Mouse (Mus musculus) embryonic facial prominence, embryonic 11.5 days (tissue): ENCODE measurements around the gene Rgs7. TPM values are rescaled to one million over a fixed set of nuclear protein-coding genes. Genes with fewer than 3 reads are reported as not detected.

Experiments
- ATAC-seq: fragments of 200-750 bp; cut with Nextera tagmentation; replicated peaks from 2 replicates; pipeline ENCODE4 v1.8.0; 2017; ENCODE audit warnings: low read depth; ENCODE audit not compliant: insufficient number of reproducible peaks, low FRiP score, low TSS enrichment
- DNase-seq: peaks from one replicate; pipeline ENCODE4 v3.0.0-alpha.2; 2015; ENCODE audit warnings: low spot score
- H3K27ac ChIP-seq: fragments of 300-500 bp; sonication (generic); replicated peaks from 2 replicates; pipeline ENCODE4 v1.5.1; 2014; ENCODE audit warnings: mild to moderate bottlenecking, low read depth, low read length, control low read depth
- H3K27me3 ChIP-seq: fragments of 300-500 bp; sonication (generic); 2 replicates; pipeline ENCODE4 v1.6.1; 2014; ENCODE audit warnings: mild to moderate bottlenecking, low read length, moderate library complexity, mixed read lengths; ENCODE audit not compliant: control insufficient read depth, insufficient read depth
- H3K36me3 ChIP-seq: fragments of 300-500 bp; sonication (generic); replicated peaks from 2 replicates; pipeline ENCODE4 v1.6.1; 2014; ENCODE audit warnings: low read depth, mild to moderate bottlenecking, low read length, moderate library complexity, mixed read lengths; ENCODE audit not compliant: control insufficient read depth, insufficient read depth
- H3K4me1 ChIP-seq: fragments of 300-500 bp; sonication (generic); 2 replicates; pipeline ENCODE4 v1.6.1; 2014; ENCODE audit warnings: low read length, mixed read lengths; ENCODE audit not compliant: control insufficient read depth, insufficient read depth
- H3K4me2 ChIP-seq: fragments of 300-500 bp; sonication (generic); 2 replicates; pipeline ENCODE4 v1.6.1; 2014; ENCODE audit warnings: low read depth, mild to moderate bottlenecking, control low read depth, low read length, moderate library complexity
- H3K4me3 ChIP-seq: fragments of 300-500 bp; sonication (generic); 2 replicates; pipeline ENCODE4 v1.5.1; 2014; ENCODE audit warnings: low read depth, low read length, control low read depth
- H3K9ac ChIP-seq: fragments of 300-500 bp; sonication (generic); replicated peaks from 2 replicates; pipeline ENCODE4 v1.6.1; 2014; ENCODE audit warnings: mild to moderate bottlenecking, control low read depth, low read length
- H3K9me3 ChIP-seq: fragments of 300-500 bp; sonication (generic); replicated peaks from 2 replicates; pipeline ENCODE4 v1.6.1; 2016; ENCODE audit warnings: mild to moderate bottlenecking, low read length, inconsistent platforms, mixed read lengths; ENCODE audit not compliant: control insufficient read depth
- WGBS: fragments of 180-500 bp; shearing (Covaris S2); extraction: QIAGEN DNeasy Blood & Tissue Kit; methylation state at CpG from one replicate; pipeline ENCODE4 v1.1.7; 2014; 5-methylcytosine and 5-hydroxymethylcytosine counted together
- polyA plus RNA-seq: library from polyadenylated mRNA; unstranded; fragments of >200 nt; fragmentation: Nextera tagmentation; extraction: Ambion mirVana; gene quantifications from 2 replicates; pipeline ENCODE4 v1.2.1, GENCODE M21; 2014

Rgs7 gene
- polyA plus RNA-seq, 1 experiment from 2014 or later: 2.8 TPM

DNA sequence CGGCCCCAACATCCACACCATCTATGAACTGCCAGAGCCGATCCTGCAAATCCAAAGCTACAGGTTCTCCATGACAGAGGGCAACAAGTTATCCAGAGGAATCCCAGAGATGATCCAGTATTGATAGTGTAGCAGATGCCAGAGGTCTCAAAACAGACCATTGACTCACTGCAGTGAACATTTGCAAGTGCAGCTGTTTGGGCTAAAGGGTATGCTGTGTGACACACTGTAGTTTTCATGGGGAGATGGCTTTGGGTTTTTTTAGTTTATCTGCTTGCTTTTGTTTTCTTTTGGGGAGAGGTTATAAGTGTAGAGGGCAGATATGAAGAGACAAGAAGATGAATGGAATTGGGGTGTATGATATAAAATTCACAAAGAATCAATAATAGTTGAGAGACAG is 124.2 kb downstream of the Rgs7 start:
- DNase-seq (no peak), ATAC-seq (no peak)
- Histone ChIP-seq H3K9ac (no peak overlapping the region), H3K27me3 (no peaks in the 10 kb centered on the region), H3K36me3 (no peaks in the 10 kb centered on the region), H3K4me1 (no peaks in the 10 kb centered on the region), H3K27ac (no peak overlapping the region), H3K4me2 (no peak overlapping the region), H3K4me3 (no peak overlapping the region), H3K9me3 (no peaks in the 10 kb centered on the region)
- WGBS: 91% methylated on average over 2 of the region's 2 CpGs

DNA sequence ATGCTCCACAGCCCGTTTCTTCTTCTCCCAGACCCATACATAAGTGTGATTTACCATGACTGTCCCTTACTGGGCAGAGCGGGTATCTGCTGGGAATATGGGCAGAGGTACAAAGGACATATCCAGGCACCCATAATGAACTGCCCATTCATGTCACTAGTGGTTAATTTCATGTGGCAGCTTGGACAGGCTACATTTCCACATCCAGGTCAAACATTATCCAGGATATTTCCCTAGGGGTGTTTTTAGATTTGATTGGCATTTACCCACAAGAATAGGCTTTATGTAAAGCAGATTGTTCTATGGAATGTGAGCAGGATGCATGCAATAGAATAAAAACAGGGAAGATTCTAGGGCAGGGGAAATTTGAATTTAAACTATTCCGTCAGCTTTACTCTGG is 128.7 kb downstream of the Rgs7 start:
- no peak overlapping the region for H3K9ac ChIP-seq
- no peak for ATAC-seq
- DNase-seq: no peak
- no peaks in the 10 kb centered on the region for H3K27me3 ChIP-seq
- no peaks in the 10 kb centered on the region for H3K4me1 ChIP-seq
- WGBS: 62% methylated on average over 3 of the region's 3 CpGs
- H3K4me3 ChIP-seq: no peak overlapping the region
- no peak overlapping the region for H3K4me2 ChIP-seq
- H3K9me3 ChIP-seq: no peaks in the 10 kb centered on the region
- no peak overlapping the region for H3K27ac ChIP-seq
- H3K36me3 ChIP-seq: no peaks in the 10 kb centered on the region

DNA sequence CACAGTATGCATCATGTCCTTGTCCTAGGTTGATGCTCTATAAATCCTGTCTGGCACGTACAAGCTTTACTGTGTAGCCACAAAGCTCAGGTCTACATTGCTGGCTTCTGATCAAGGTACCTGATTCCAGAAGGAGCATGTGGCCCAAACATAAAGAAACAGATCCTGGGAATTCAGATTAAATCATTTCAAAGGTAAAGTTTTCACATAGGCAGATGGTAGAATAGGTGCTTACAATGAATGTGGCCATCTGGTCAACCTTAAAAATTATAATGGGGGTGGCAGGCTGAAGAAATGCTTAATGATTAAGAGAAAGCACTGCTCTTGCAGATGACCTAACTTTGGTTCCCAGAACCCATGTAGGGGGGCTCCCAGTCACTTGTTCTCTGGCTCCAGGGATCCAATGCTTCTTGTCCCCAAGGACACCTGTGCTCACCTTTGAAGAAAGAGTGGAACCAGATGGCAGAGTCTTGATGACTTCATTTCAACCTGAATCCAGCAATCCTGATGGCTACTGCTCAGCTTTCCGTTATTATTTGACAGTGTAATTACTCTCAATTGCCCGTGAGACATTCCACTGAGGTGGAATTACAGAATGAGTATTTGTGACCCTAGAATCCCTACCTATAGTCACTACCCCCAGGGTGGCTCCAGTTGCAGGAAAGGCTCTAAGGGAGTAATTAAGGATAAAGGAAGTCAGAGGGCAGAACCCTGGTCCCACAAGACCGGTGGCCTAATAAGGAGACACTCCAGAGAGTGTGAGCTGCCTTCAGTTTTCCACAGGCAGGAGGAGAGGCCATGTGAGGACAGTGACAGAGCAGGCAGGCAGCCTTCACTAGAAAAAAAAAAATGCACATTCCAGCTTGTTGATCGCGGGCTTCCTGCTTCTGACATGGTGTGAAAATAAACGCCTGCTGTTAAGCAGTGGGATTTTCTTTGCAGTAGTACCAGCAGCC is 132.6 kb downstream of the Rgs7 start:
- Histone ChIP-seq H3K36me3 (no peaks in the 10 kb centered on the region), H3K9ac (no peak overlapping the region), H3K4me1 (no peaks in the 10 kb centered on the region), H3K27me3 (no peaks in the 10 kb centered on the region), H3K4me3 (no peak overlapping the region), H3K4me2 (no peak overlapping the region), H3K27ac (no peak overlapping the region), H3K9me3 (no peaks in the 10 kb centered on the region)
- DNase-seq (peak; percentile 14), ATAC-seq (no peak)
- WGBS: 33% methylated on average over 7 of the region's 7 CpGs

DNA sequence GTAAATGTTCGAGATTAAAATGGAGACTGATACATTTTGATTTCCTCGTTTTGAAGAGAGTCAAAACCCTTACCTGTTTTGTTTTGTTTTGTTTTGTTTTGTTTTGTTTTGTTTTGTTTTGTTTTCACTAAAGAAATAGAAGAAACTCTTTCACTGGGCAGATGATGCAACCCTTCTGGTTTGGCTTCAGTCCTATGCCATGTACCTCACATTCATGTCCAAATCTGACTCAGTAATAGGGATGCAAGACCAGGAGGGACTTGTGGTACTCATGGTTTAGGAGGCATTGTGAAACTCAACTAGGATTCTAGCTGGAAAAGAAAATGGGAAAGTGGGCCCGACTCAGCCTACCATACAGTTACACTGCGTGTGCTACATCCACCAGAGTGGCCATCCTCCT is 139.4 kb downstream of the Rgs7 start:
- Histone ChIP-seq H3K9ac (no peak overlapping the region), H3K27me3 (no peaks in the 10 kb centered on the region), H3K36me3 (no peaks in the 10 kb centered on the region), H3K4me3 (no peak overlapping the region), H3K27ac (no peak overlapping the region), H3K9me3 (no peaks in the 10 kb centered on the region), H3K4me2 (no peak overlapping the region), H3K4me1 (no peaks in the 10 kb centered on the region)
- no peak for DNase-seq
- ATAC-seq: no peak
- 87% methylated on average over 4 of the region's 4 CpGs for WGBS

DNA sequence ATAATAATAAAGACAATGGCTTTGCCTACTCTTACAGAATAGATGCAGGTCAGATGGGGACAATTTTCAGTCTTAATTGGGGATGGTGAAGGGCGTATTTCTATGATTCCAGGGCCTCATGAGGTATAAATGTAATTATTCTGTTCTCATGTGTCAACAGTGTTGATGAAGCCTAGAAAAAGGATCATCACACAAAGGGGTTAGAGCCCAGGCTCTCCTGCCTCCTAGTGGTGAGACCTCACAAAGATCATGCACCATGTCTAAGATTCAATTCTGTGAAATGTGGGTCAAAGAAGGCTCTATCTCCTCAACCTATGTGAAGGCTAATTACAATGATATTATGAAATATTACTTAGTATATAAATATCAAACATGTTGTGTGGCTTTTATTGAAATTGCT is 146.1 kb downstream of the Rgs7 start:
- 97% methylated on average over 1 of the region's 1 CpGs for WGBS

DNA sequence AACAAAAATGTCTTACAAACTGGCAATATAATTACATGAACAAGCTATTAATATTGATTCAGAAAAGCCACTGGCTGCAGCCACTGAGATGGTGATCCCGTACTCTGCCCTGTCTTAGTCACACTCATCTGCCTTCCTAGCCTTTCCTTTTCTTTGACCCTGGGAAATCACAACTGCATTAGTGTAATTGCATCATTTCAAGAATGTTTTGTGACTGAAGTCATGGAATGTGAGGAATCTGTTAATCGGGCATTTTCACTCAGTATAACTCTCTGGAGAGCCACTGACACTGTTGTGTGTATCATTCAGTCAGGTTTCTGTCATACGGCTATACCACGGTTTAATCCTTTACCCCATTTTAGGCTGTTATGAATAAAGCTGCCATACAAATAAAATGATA is 156.1 kb downstream of the Rgs7 start:
- Histone ChIP-seq H3K27ac (no peak overlapping the region), H3K27me3 (no peaks in the 10 kb centered on the region), H3K4me3 (no peak overlapping the region), H3K36me3 (no peaks in the 10 kb centered on the region), H3K9me3 (no peaks in the 10 kb centered on the region), H3K4me1 (no peaks in the 10 kb centered on the region), H3K9ac (no peak overlapping the region), H3K4me2 (no peak overlapping the region)
- 54% methylated on average over 4 of the region's 4 CpGs for WGBS
- no peak for ATAC-seq
- DNase-seq: no peak

More for the DNA sequence above, 146.1 kb downstream of the Rgs7 start:
- no peak overlapping the region for H3K27ac ChIP-seq
- H3K4me1 ChIP-seq: no peaks in the 10 kb centered on the region
- H3K36me3 ChIP-seq: no peaks in the 10 kb centered on the region
- no peak overlapping the region for H3K9ac ChIP-seq
- DNase-seq (no peak), ATAC-seq (no peak)
- no peaks in the 10 kb centered on the region for H3K27me3 ChIP-seq
- no peak overlapping the region for H3K4me2 ChIP-seq
- H3K9me3 ChIP-seq: no peaks in the 10 kb centered on the region
- no peak overlapping the region for H3K4me3 ChIP-seq

DNA sequence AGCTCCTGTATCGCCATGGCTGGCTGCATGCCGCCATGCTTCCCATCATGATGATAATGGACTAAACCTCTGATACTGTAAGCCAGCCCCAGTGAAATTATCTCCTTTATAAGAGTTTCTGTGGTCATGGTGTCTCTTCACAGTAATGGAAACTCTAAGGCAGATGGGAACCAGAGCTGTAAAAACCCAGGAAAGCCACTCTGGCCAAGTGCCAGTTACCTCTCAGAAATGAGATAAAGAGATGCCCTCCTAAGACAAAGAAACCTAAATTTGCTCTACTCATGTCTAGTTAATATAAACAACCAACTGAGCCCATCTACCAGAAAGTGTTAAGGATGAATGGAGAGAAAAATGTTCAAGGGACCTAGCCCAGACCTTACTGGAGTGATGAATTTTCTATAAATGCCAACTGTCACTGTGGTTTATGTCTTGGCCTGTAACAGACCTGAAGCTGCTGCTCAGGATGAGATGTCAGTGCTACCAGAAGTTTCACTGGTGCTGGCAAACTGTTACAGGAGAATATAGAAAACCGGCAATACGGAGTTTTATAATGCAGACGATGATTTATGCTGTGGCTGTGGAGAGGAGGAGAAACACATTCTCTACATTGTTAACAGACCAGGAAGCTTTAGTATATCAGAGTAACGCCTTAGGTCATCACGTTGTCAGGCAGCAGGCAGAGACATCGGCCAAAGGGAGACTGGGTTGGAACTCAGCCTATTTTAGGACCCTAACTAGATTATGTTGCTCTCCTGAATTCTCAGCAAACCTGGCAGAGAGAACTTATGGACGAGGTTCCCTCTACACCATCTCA is 159.1 kb downstream of the Rgs7 start:
- Histone ChIP-seq H3K27ac (no peak overlapping the region), H3K9ac (no peak overlapping the region), H3K36me3 (no peaks in the 10 kb centered on the region), H3K27me3 (no peaks in the 10 kb centered on the region), H3K4me2 (no peak overlapping the region), H3K4me1 (no peaks in the 10 kb centered on the region), H3K9me3 (no peaks in the 10 kb centered on the region), H3K4me3 (no peak overlapping the region)
- 92% methylated on average over 9 of the region's 9 CpGs for WGBS
- DNase-seq (no peak), ATAC-seq (no peak)

DNA sequence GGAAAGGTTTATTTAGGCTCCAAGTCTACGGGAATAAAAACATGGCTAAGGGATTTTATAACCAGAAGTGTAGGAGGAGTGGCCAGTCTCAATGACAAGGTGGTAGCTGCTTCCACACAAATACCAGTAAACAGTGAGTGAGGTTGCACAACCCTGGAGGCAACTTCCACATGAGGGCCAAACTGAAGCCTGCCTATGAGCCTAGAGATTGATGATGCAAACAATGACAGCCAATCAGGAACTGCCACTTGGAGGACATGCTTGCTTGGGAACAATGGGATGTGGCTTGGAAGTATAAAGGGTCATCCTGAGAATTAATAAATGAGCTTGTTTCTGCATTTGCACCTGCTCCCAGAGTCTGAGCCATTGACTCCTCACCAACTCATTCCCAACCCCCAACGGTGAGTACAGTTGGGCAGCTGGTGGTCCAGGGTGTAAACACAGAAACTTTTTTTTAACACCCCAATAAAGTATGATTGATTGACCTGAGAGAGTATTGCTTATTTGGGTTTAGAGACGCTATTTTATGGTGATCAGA is 162.3 kb downstream of the Rgs7 start:
- ATAC-seq (no peak), DNase-seq (no peak)
- Histone ChIP-seq H3K9me3 (no peaks in the 10 kb centered on the region), H3K4me2 (no peak overlapping the region), H3K4me1 (no peaks in the 10 kb centered on the region), H3K9ac (no peak overlapping the region), H3K36me3 (no peaks in the 10 kb centered on the region), H3K27ac (no peak overlapping the region), H3K4me3 (no peak overlapping the region), H3K27me3 (no peaks in the 10 kb centered on the region)
- 82% methylated on average over 3 of the region's 3 CpGs for WGBS
